Mouse (Mus musculus) lung, postnatal 0 days (tissue): ENCODE measurements around the gene Efcab2.

Experiments used
- CTCF ChIP-seq: IDR thresholded peaks from 2 replicates; pipeline ENCODE4 v1.5.1; 2016; ENCODE audit warnings: antibody characterized with exemption, mild to moderate bottlenecking
- EP300 ChIP-seq: IDR thresholded peaks from 2 replicates; pipeline ENCODE4 v1.6.1; 2016; ENCODE audit warnings: antibody characterized with exemption, mild to moderate bottlenecking, control low read depth

DNA sequence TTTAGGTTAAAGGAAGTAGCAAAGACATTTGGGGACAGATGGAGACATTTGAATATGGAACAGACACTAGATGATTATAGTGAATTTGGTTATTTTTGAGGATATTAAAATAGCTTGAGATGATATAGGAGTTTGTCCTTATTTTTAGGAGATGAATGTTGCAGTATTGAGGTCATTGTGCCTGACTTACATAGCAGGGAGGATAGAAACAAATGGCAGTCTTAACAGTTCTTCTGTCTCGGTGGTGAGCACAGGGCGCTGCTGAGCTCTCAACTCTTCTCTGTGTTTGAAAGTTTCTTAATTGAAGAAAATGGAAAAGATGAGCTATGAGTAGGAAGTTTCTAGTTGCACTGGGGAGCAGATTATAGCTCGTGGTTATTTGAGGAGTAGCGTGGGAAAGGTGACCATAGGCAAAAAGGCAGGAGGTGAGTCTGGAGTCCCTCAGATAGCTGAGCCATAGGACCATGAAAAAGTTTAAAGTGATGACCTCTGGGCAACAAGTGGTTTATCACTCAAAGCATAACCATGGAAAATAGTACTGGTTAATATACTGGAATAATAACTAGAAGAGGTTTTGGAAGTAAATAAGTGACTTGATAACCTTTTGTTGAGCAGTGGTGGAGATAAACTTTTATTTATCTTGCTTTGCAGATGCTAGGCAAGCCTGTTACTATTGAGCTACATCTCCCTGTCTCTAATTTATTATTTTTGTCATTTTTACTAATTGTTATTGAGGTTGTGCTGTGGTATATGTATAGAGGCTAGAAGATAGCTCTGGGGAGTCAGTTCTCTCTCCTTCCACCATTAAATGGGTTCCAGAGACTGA is 25.9 kb downstream of the Efcab2 start:
- no peak for TF ChIP-seq CTCF
- no peak for TF ChIP-seq EP300
